Mouse (Mus musculus): ENCODE results near the gene Fam180a. TPM values are rescaled to one million over a fixed set of nuclear protein-coding genes. Genes with fewer than 3 reads are reported as not detected.

Fam180a gene
- polyA plus RNA-seq, 1 experiment from 2014 or later = 1.3 TPM

GRCm38 (mm10) chr6:35353416-35353815 lies 27.5 kb upstream of the Fam180a start:
- 68% methylated on average over 5 of the region's 5 CpGs for WGBS
- Histone ChIP-seq H3K4me2 (ENCODE audit: low read depth, low read length) (no peak overlapping the region), H3K9ac (ENCODE audit: low read length) (no peak overlapping the region), H3K4me1 (ENCODE audit: control insufficient read depth, insufficient read depth, low read length) (peaks cover 5% of the 10 kb centered on the region; the same call in 1 of the 2 replicates), H3K9me3 (replicated peaks; ENCODE audit: control insufficient read depth, low read length) (no peaks in the 10 kb centered on the region), H3K36me3 (ENCODE audit: control insufficient read depth, insufficient read depth) (no peaks in the 10 kb centered on the region), H3K27me3 (ENCODE audit: control insufficient read depth, insufficient read depth, low read length) (no peaks in the 10 kb centered on the region), H3K4me3 (ENCODE audit: low read length) (no peak overlapping the region), H3K27ac (ENCODE audit: low read length) (no peak overlapping the region)
- no peak for ATAC-seq (replicated peaks; ENCODE audit: extremely low read depth, insufficient read depth, low FRiP score)

GRCm38 (mm10) chr6:35352867-35353266 lies 26.9 kb upstream of the Fam180a start:
- WGBS = 67% methylated on average over 8 of the region's 8 CpGs
- no peak for ATAC-seq (replicated peaks; ENCODE audit: extremely low read depth, insufficient read depth, low FRiP score)
- Histone ChIP-seq H3K27me3 (ENCODE audit: control insufficient read depth, insufficient read depth, low read length) (no peaks in the 10 kb centered on the region), H3K9ac (ENCODE audit: low read length) (no peak overlapping the region), H3K36me3 (ENCODE audit: control insufficient read depth, insufficient read depth) (no peaks in the 10 kb centered on the region), H3K9me3 (replicated peaks; ENCODE audit: control insufficient read depth, low read length) (no peaks in the 10 kb centered on the region), H3K4me1 (ENCODE audit: control insufficient read depth, insufficient read depth, low read length) (peaks cover 5% of the 10 kb centered on the region; the same call in 1 of the 2 replicates), H3K4me2 (ENCODE audit: low read depth, low read length) (no peak overlapping the region), H3K4me3 (ENCODE audit: low read length) (no peak overlapping the region), H3K27ac (ENCODE audit: low read length) (no peak overlapping the region)

GRCm38 (mm10) chr6:35351826-35352225 lies 25.9 kb upstream of the Fam180a start:
- Histone ChIP-seq H3K9me3 (replicated peaks; ENCODE audit: control insufficient read depth, low read length) (no peaks in the 10 kb centered on the region), H3K4me2 (ENCODE audit: low read depth, low read length) (no peak overlapping the region), H3K4me1 (ENCODE audit: control insufficient read depth, insufficient read depth, low read length) (peaks cover 5% of the 10 kb centered on the region; the same call in 1 of the 2 replicates), H3K27me3 (ENCODE audit: control insufficient read depth, insufficient read depth, low read length) (no peaks in the 10 kb centered on the region), H3K27ac (ENCODE audit: low read length) (no peak overlapping the region), H3K4me3 (ENCODE audit: low read length) (no peak overlapping the region), H3K9ac (ENCODE audit: low read length) (no peak overlapping the region), H3K36me3 (ENCODE audit: control insufficient read depth, insufficient read depth) (no peaks in the 10 kb centered on the region)
- 91% methylated on average over 3 of the region's 3 CpGs for WGBS
- ATAC-seq (replicated peaks; ENCODE audit: extremely low read depth, insufficient read depth, low FRiP score) = no peak

GRCm38 (mm10) chr6:35349784-35350183 lies 23.8 kb upstream of the Fam180a start:
- Histone ChIP-seq H3K27me3 (ENCODE audit: control insufficient read depth, insufficient read depth, low read length) (no peaks in the 10 kb centered on the region), H3K4me2 (ENCODE audit: low read depth, low read length) (peak overlapping the region; percentile 25; the same call in 1 of the 2 replicates), H3K4me1 (ENCODE audit: control insufficient read depth, insufficient read depth, low read length) (peaks cover 5% of the 10 kb centered on the region; the same call in 1 of the 2 replicates), H3K36me3 (ENCODE audit: control insufficient read depth, insufficient read depth) (no peaks in the 10 kb centered on the region), H3K27ac (ENCODE audit: low read length) (peak overlapping the region; percentile 46; the same call in 1 of the 2 replicates), H3K9ac (ENCODE audit: low read length) (no peak overlapping the region), H3K4me3 (ENCODE audit: low read length) (no peak overlapping the region), H3K9me3 (replicated peaks; ENCODE audit: control insufficient read depth, low read length) (no peaks in the 10 kb centered on the region)
- ATAC-seq (replicated peaks; ENCODE audit: extremely low read depth, insufficient read depth, low FRiP score) = no peak
- WGBS = 41% methylated on average over 7 of the region's 7 CpGs

- Histone ChIP-seq H3K27me3 (ENCODE audit: control insufficient read depth, insufficient read depth, low read length) (no peaks in the 10 kb centered on the region), H3K4me1 (ENCODE audit: control insufficient read depth, insufficient read depth, low read length) (no peaks in the 10 kb centered on the region), H3K9me3 (replicated peaks; ENCODE audit: control insufficient read depth, low read length) (no peaks in the 10 kb centered on the region; the same call in 1 of the 2 replicates), H3K4me2 (ENCODE audit: low read depth, low read length) (no peak overlapping the region), H3K4me3 (ENCODE audit: low read length) (no peak overlapping the region), H3K27ac (ENCODE audit: low read length) (no peak overlapping the region), H3K9ac (ENCODE audit: low read length) (no peak overlapping the region), H3K36me3 (ENCODE audit: control insufficient read depth, insufficient read depth) (no peaks in the 10 kb centered on the region)
- no peak for ATAC-seq (replicated peaks; ENCODE audit: extremely low read depth, insufficient read depth, low FRiP score)
- 33% methylated on average over 3 of the region's 3 CpGs for WGBS
These were observed 12.7 kb upstream of the Fam180a start for GRCm38 (mm10) chr6:35338640-35339039.

GRCm38 (mm10) chr6:35337836-35338235 lies 11.9 kb upstream of the Fam180a start:
- Histone ChIP-seq H3K27ac (ENCODE audit: low read length) (no peak overlapping the region), H3K4me2 (ENCODE audit: low read depth, low read length) (no peak overlapping the region), H3K36me3 (ENCODE audit: control insufficient read depth, insufficient read depth) (no peaks in the 10 kb centered on the region), H3K27me3 (ENCODE audit: control insufficient read depth, insufficient read depth, low read length) (no peaks in the 10 kb centered on the region), H3K4me3 (ENCODE audit: low read length) (no peak overlapping the region), H3K4me1 (ENCODE audit: control insufficient read depth, insufficient read depth, low read length) (no peaks in the 10 kb centered on the region), H3K9me3 (replicated peaks; ENCODE audit: control insufficient read depth, low read length) (no peaks in the 10 kb centered on the region; the same call in 1 of the 2 replicates), H3K9ac (ENCODE audit: low read length) (no peak overlapping the region)
- no peak for ATAC-seq (replicated peaks; ENCODE audit: extremely low read depth, insufficient read depth, low FRiP score)
- WGBS = 69% methylated on average over 8 of the region's 8 CpGs

- Histone ChIP-seq H3K4me2 (ENCODE audit: low read depth, low read length) (no peak overlapping the region), H3K36me3 (ENCODE audit: control insufficient read depth, insufficient read depth) (no peaks in the 10 kb centered on the region), H3K27me3 (ENCODE audit: control insufficient read depth, insufficient read depth, low read length) (no peaks in the 10 kb centered on the region), H3K27ac (ENCODE audit: low read length) (no peak overlapping the region), H3K4me1 (ENCODE audit: control insufficient read depth, insufficient read depth, low read length) (peaks cover 3% of the 10 kb centered on the region), H3K9ac (ENCODE audit: low read length) (no peak overlapping the region), H3K9me3 (replicated peaks; ENCODE audit: control insufficient read depth, low read length) (no peaks in the 10 kb centered on the region; the same call in 1 of the 2 replicates), H3K4me3 (ENCODE audit: low read length) (no peak overlapping the region)
- 51% methylated on average over 5 of the region's 5 CpGs for WGBS
- ATAC-seq (replicated peaks; ENCODE audit: extremely low read depth, insufficient read depth, low FRiP score) = no peak
These were observed 9.5 kb upstream of the Fam180a start for GRCm38 (mm10) chr6:35335452-35335851.

GRCm38 (mm10) chr6:35334278-35334677 lies 8.3 kb upstream of the Fam180a start:
- WGBS = 77% methylated on average over 4 of the region's 4 CpGs
- Histone ChIP-seq H3K4me1 (ENCODE audit: control insufficient read depth, insufficient read depth, low read length) (peaks cover 3% of the 10 kb centered on the region), H3K9ac (ENCODE audit: low read length) (no peak overlapping the region), H3K27ac (ENCODE audit: low read length) (no peak overlapping the region), H3K27me3 (ENCODE audit: control insufficient read depth, insufficient read depth, low read length) (no peaks in the 10 kb centered on the region), H3K9me3 (replicated peaks; ENCODE audit: control insufficient read depth, low read length) (no peaks in the 10 kb centered on the region; the same call in 1 of the 2 replicates), H3K4me3 (ENCODE audit: low read length) (no peak overlapping the region), H3K4me2 (ENCODE audit: low read depth, low read length) (no peak overlapping the region), H3K36me3 (ENCODE audit: control insufficient read depth, insufficient read depth) (no peaks in the 10 kb centered on the region)
- ATAC-seq (replicated peaks; ENCODE audit: extremely low read depth, insufficient read depth, low FRiP score) = no peak

- no peak overlapping the region for H3K27ac ChIP-seq (ENCODE audit: low read length)
- H3K4me3 ChIP-seq (ENCODE audit: low read length) = no peak overlapping the region
- no peak for ATAC-seq (replicated peaks; ENCODE audit: extremely low read depth, insufficient read depth, low FRiP score)
- no peak overlapping the region for H3K4me2 ChIP-seq (ENCODE audit: low read depth, low read length)
- no peaks in the 10 kb centered on the region for H3K27me3 ChIP-seq (ENCODE audit: control insufficient read depth, insufficient read depth, low read length)
- 29% methylated on average over 3 of the region's 3 CpGs for WGBS
- no peaks in the 10 kb centered on the region for H3K36me3 ChIP-seq (ENCODE audit: control insufficient read depth, insufficient read depth)
- H3K9ac ChIP-seq (ENCODE audit: low read length) = no peak overlapping the region
- H3K9me3 ChIP-seq (replicated peaks; ENCODE audit: control insufficient read depth, low read length) = no peaks in the 10 kb centered on the region; the same call in 1 of the 2 replicates
- peaks cover 3% of the 10 kb centered on the region for H3K4me1 ChIP-seq (ENCODE audit: control insufficient read depth, insufficient read depth, low read length)
These were observed 7.7 kb upstream of the Fam180a start for GRCm38 (mm10) chr6:35333632-35334031.
